Mouse (Mus musculus) liver (tissue): ENCODE results near the gene Adcy9.
"Not testable (repeated sequence)": the region's sequence is repeated elsewhere in the genome, so short reads cannot be mapped to it uniquely, and the experiment has no call there.

Source experiments
- DNase-seq: peaks from one replicate; pipeline ENCODE4 v3.0.0-alpha.2; 2020; ENCODE audit warnings: mixed read lengths

Gene Adcy9

GRCm38 (mm10) chr16:4377556-4377955 is 42.7 kb downstream of the Adcy9 start:
- DNase-seq = no peak

- DNase-seq = no peak
Observed at GRCm38 (mm10) chr16:4374780-4375380, 45.4 kb downstream of the Adcy9 start.

GRCm38 (mm10) chr16:4374270-4374669 is 46.0 kb downstream of the Adcy9 start:
- no peak for DNase-seq

- no peak for DNase-seq
Observed at GRCm38 (mm10) chr16:4371039-4371438, 49.3 kb downstream of the Adcy9 start.

GRCm38 (mm10) chr16:4370141-4370541 is 50.2 kb downstream of the Adcy9 start:
- no peak for DNase-seq

- no peak for DNase-seq
Observed at GRCm38 (mm10) chr16:4367930-4368329, 52.4 kb downstream of the Adcy9 start.

DNA sequence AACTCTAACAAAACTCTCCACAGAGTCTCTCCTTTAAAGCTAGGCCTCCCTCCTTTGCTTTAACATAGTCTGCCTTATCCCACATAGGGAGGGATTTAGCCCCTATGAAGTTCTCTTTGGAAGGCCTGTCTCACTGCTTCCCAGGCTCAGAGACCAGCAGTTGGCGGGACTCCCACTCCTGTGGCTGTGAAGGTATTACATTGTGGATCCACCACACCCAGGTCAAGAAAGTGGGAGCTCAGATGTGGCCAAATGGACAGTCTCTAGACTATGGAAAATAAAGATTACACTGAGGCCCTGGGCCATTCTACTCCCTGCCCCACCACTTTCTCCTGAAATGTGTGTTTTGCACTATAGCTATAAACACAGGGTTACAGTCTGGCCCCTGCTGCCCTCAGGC is 53.0 kb downstream of the Adcy9 start:
- no peak for DNase-seq

GRCm38 (mm10) chr16:4366671-4367070 is 53.6 kb downstream of the Adcy9 start:
- no peak for DNase-seq

DNA sequence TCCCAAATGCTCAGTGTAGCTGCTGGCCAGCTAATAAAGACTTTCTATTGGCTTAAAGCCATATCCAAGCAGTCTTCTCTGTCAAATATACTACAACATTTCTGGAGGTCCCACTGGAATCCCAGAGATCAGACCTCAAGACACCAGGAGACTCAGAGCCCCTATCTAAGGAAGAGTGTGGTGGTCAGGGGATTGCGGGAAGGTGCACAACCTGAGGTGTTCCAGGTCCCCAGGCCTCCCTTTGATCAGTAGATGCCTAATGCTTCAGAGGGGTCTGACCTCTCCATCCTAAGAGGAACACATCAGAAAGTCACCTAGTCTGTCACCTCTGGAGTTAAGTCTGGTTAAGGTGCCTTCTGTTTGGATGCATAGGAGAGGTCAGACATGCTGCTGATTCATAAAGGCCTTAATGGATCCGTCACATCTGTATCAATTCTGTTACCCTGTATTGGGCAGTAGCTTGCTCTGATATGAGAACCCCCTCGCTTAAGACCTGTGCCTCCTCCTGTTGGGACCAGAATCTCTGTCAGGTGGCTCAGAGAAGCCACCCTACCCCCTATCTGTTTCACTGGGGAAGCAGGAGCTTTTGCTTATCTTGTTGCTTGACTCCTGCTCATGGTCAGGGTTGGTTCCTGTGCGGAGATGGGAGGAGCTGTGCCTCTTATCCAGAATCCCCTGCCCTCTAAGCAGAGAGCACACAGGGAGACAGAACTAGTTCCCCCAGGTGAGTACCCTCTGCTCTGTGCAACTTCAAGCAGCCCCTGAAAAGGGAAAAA is 56.8 kb downstream of the Adcy9 start:
- peak; percentile 33 for DNase-seq

- DNase-seq = no peak
Observed at GRCm38 (mm10) chr16:4355260-4356043, 64.8 kb downstream of the Adcy9 start.

- no peak for DNase-seq
Observed at GRCm38 (mm10) chr16:4342579-4342978, 77.7 kb downstream of the Adcy9 start.

GRCm38 (mm10) chr16:4341316-4342062 is 78.8 kb downstream of the Adcy9 start:
- DNase-seq = no peak

GRCm38 (mm10) chr16:4339216-4339615 is 81.1 kb downstream of the Adcy9 start:
- not testable (repeated sequence) for DNase-seq

DNA sequence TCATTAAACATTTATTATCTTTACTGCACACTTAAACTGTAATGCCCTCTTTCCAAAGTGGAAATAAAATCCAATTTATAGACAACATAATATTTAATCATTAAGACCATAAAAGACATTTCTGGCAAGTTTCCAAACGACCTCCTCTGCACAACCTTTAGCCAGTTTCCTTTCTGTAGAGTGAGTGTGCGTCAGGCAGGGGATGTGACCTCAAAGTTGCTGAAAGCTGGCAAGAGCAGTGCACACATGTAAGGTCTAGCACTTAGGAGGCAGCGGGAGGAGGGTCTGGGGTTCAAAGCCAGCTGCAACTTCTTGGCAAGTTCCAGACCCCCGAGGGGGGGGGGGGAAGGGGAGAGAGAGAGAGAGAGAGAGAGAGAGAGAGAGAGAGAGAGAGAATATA is 83.0 kb downstream of the Adcy9 start:
- DNase-seq = no peak

GRCm38 (mm10) chr16:4333788-4334187 is 86.5 kb downstream of the Adcy9 start:
- DNase-seq = no peak

- DNase-seq = no peak
Observed at GRCm38 (mm10) chr16:4333371-4333770, 86.9 kb downstream of the Adcy9 start.

DNA sequence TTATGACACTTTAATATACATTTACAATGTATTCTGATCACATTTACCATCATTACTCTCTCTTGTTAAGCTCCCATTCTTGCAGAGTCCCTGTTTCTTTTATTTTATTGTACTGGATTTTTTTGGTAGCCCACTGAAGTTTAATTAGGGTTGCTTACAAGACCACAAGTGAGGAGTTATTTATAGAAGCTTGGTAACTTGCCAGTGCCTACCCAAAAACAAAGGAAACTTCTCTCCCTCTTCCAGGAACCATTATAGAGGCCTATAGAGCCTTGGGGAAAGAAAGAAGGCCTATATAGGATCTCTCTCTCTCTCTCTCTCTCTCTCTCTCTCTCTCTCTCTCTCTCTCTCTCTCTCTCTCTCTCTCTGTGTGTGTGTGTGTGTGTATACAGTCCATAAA is 93.2 kb downstream of the Adcy9 start:
- DNase-seq = no peak

DNA sequence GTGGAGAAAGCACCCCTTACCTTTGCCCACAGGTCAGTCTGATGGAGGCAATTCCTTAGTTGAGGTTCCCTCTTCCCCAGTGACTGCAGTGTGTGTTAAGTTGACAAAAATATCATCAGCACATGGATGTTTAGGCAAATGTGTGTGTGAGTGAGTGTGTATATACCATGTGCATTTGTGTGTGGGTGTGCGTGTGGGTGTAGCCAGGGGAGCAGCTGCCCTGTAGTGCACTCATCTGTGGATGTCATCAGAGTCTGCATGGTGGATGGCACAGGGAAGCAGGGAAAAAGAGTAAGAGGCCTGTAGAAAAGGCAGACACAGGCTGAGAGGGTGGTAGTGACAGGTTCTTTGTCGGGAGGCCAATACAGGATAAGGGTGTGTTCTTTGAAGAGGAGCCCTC is 94.5 kb downstream of the Adcy9 start:
- no peak for DNase-seq

DNA sequence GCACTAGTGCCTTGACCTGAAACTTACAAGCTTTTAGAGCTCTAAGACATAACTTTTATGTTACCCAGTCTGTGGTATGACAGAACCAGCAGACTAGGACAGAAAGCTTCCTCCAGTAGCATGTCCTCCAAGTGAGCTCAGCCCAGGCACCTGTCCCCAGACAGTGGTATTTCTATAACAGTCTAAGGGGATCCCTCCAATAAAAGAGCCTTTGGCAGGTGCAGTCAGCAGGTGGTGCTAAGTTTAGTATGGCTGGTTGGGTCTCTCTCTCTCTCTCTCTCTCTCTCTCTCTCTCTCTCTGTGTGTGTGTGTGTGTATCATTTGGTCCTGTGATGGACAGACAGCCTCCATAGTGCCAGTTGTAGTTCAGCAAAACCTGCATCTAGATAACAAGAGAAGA is 95.3 kb downstream of the Adcy9 start:
- DNase-seq = no peak

GRCm38 (mm10) chr16:4320856-4321255 is 99.4 kb downstream of the Adcy9 start:
- no peak for DNase-seq

- no peak for DNase-seq
Observed at GRCm38 (mm10) chr16:4318001-4318526, 102.2 kb downstream of the Adcy9 start.

DNA sequence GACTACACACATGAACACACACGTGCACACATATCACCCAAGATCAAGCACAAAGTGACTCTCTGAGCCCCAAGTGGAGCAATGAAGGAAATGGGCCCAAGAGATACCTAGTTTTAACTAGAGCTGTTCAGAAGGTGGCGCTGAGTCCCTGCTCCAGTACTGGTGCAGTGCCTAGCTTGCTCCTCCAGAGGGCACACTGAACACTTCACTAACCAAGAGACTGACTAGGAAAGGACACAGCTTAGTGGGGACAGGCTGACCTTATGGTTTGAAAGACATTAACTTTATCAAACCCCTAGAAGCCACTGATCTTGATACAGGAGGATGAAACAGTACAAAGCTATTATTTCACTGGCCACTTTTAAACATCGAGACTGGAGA is 104.2 kb downstream of the Adcy9 start:
- peak; percentile 74 for DNase-seq
